Mouse (Mus musculus) C2C12 (cell line): ENCODE data around the gene Olfr1180. TPM values are rescaled to one million over a fixed set of nuclear protein-coding genes. Genes with fewer than 3 reads are reported as not detected.
"Not testable (repeated sequence)": the region's sequence is repeated elsewhere in the genome, so short reads cannot be mapped to it uniquely, and the experiment has no call there.

ENCODE experiments used
- H3K27me3 ChIP-seq: one replicate; pipeline ENCODE4 v1.6.1; 2011; ENCODE audit not compliant: control insufficient read depth, insufficient read depth, insufficient read length
- H3K36me3 ChIP-seq: one replicate; pipeline ENCODE4 v1.6.1; 2011; ENCODE audit not compliant: control insufficient read depth, insufficient read depth
- H3K4me3 ChIP-seq: one replicate; pipeline ENCODE4 v1.5.1; 2011; ENCODE audit warnings: mild to moderate bottlenecking, control low read depth; ENCODE audit not compliant: poor library complexity, insufficient read depth, severe bottlenecking
- H3K79me2 ChIP-seq: one replicate; pipeline ENCODE4 v1.6.1; 2011; ENCODE audit not compliant: control insufficient read depth, insufficient read depth
- H3K79me3 ChIP-seq: one replicate; pipeline ENCODE4 v1.6.1; 2011; ENCODE audit warnings: low read depth, control low read depth
- H3ac ChIP-seq: one replicate; pipeline ENCODE3; 2011; ENCODE audit warnings: low read depth; ENCODE audit not compliant: control insufficient read depth, insufficient read length
- CEBPB ChIP-seq: IDR thresholded peaks from one replicate; pipeline ENCODE4 v1.6.1; 2011; ENCODE audit warnings: low read depth, mild to moderate bottlenecking, control low read depth, moderate library complexity
- CTCF ChIP-seq: IDR thresholded peaks from one replicate; pipeline ENCODE4 v1.5.1; 2011; ENCODE audit not compliant: control insufficient read depth, insufficient read depth, insufficient read length
- FOSL1 ChIP-seq: IDR thresholded peaks from one replicate; pipeline ENCODE4 v1.8.0; 2011; ENCODE audit warnings: mild to moderate bottlenecking, low read length; ENCODE audit not compliant: poor library complexity, insufficient read depth, severe bottlenecking
- MAX ChIP-seq: IDR thresholded peaks from one replicate; pipeline ENCODE4 v1.6.1; 2011; ENCODE audit warnings: mild to moderate bottlenecking, control low read depth
- MYOD1 ChIP-seq: IDR thresholded peaks from one replicate; pipeline ENCODE4 v1.6.1; 2011; ENCODE audit warnings: low read depth; ENCODE audit not compliant: control insufficient read depth, insufficient read length
- MYOG ChIP-seq: IDR thresholded peaks from one replicate; pipeline ENCODE4 v1.6.1; 2011; ENCODE audit not compliant: control insufficient read depth, insufficient read length; ENCODE audit errors: extremely low read depth
- USF1 ChIP-seq: IDR thresholded peaks from one replicate; pipeline ENCODE4 v1.6.1; 2011; ENCODE audit warnings: low read depth, mild to moderate bottlenecking, control low read depth, moderate library complexity
- long read RNA-seq, 2 experiments: library from polyadenylated mRNA; unstranded; transcript quantifications; one replicate each; pipeline ENCODE4 v2.0.0; 2019 to 2020
- polyA plus RNA-seq: library from polyadenylated mRNA; unstranded; fragments of >200 nt; fragmentation: generic; extraction: Trizol; gene quantifications from one replicate; pipeline ENCODE4 v1.2.1, GENCODE M21; 2012; ENCODE audit warnings: missing spikeins

Olfr1180 gene
- polyA plus RNA-seq: not detected
- long read RNA-seq, experiment 1: 0 reads
- long read RNA-seq, experiment 2: 0 reads

DNA sequence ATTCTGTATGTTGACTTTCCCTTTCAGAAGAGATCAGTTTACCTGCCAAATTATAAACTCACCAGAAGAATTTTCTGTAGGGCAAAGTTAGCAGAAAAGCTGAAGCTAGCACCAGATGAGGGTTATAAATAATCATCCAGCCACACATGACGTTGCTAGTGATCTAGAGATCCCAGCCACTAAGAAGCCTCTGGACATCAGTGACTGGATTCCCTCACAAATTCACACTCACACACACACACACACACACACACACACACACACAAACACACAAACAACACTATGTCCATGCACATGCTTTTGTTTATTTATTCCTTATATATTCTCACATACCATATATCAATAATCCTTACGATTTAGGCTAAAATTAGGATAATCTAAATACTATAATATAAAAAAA is at the start of gene Olfr1180:
Gene Olfr1180, minus strand, starts transcription at position 101 of the 400 bp plus-strand sequence.
- H3K79me2 ChIP-seq: no peaks in the 10 kb centered on the region
- H3ac ChIP-seq: no peak within 1 kb of the TSS
- H3K79me3 ChIP-seq: no peaks in the 10 kb centered on the region
- no peak within 1 kb of the TSS for H3K4me3 ChIP-seq
- no peak for TF ChIP-seq MAX
- TF ChIP-seq CTCF: no peak
- TF ChIP-seq CEBPB: no peak
- no peaks in the 10 kb centered on the region for H3K36me3 ChIP-seq
- no peaks in the 10 kb centered on the region for H3K27me3 ChIP-seq

GRCm38 (mm10) chr2:88454567-88454966 is 35.6 kb upstream of the Olfr1180 start, which contains the start of gene Olfr1183:
TSS of gene Olfr1183 (plus strand) at chr2:88454867.
- H3K4me3 ChIP-seq, H3K79me3 ChIP-seq, H3K79me2 ChIP-seq, H3K36me3 ChIP-seq, H3K27me3 ChIP-seq, H3ac ChIP-seq: not testable (repeated sequence)

GRCm38 (mm10) chr2:88449031-88449430 is 30.1 kb upstream of the Olfr1180 start, which contains the start of gene Gm13757:
TSS of gene Gm13757 (minus strand) at chr2:88449131.
- Histone ChIP-seq H3K4me3 (no peak within 1 kb of the TSS), H3K79me3 (no peaks in the 10 kb centered on the region), H3K79me2 (no peaks in the 10 kb centered on the region), H3ac (no peak within 1 kb of the TSS), H3K27me3 (no peaks in the 10 kb centered on the region), H3K36me3 (no peaks in the 10 kb centered on the region)
- TF ChIP-seq MYOG: no peak
- TF ChIP-seq CTCF: no peak
- TF ChIP-seq CEBPB: no peak
- TF ChIP-seq USF1: no peak
- TF ChIP-seq FOSL1: no peak
- TF ChIP-seq MYOD1: no peak
- no peak for TF ChIP-seq MAX

DNA sequence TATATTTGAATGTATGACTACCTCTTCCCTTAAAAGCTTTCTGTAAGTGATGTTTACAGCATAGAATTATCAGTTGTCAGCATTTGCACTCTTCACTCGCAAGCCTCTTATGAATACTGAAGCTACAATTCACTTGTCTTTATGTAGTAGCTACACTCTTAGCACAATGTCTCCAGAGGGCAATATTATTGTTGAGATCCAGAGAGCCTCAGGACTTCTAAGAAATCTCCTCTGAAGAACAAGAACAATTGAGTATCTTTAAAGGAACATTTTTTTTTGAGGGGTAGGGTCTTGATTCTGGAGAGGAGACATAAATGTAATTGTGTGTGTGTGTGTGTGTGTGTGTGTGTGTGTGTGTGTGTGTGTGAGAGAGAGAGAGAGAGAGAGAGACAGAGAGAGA is 7.1 kb upstream of the Olfr1180 start, which contains the start of gene Olfr1181:
Gene Olfr1181, minus strand, starts transcription at position 101 of the 400 bp plus-strand sequence.
- no peak within 1 kb of the TSS for H3ac ChIP-seq
- no peaks in the 10 kb centered on the region for H3K36me3 ChIP-seq
- H3K79me2 ChIP-seq: no peaks in the 10 kb centered on the region
- no peak within 1 kb of the TSS for H3K4me3 ChIP-seq
- H3K27me3 ChIP-seq: no peaks in the 10 kb centered on the region
- TF ChIP-seq USF1 (no peak), FOSL1 (no peak), MAX (no peak), CEBPB (no peak), MYOD1 (no peak), CTCF (no peak), MYOG (no peak)
- H3K79me3 ChIP-seq: no peaks in the 10 kb centered on the region

DNA sequence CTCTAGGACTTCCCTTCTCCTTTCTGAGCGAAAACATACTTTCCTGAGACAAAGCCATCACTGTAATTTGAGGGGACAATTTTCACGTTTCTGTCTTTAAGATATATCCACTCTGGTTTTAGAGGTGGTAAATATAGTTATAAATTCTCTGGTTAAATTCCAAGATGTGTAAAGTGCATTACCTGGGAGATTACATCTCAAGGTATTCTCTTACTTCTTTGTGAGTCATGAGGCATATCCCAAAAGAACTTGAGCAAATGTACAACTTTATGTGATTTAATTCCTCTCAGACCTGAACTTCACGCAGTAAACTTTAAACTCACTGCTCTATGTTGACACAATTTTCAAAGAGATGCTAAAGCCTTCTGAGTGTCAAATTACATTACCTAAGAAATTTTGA is 12.6 kb downstream of the Olfr1180 start, which contains the start of gene Olfr1179:
Gene Olfr1179, minus strand, starts transcription at position 101 of the 400 bp plus-strand sequence.
- no peak within 1 kb of the TSS for H3ac ChIP-seq
- H3K27me3 ChIP-seq: no peaks in the 10 kb centered on the region
- no peaks in the 10 kb centered on the region for H3K79me3 ChIP-seq
- no peaks in the 10 kb centered on the region for H3K79me2 ChIP-seq
- no peaks in the 10 kb centered on the region for H3K36me3 ChIP-seq
- H3K4me3 ChIP-seq: no peak within 1 kb of the TSS
- TF ChIP-seq MYOG (no peak), FOSL1 (no peak), MAX (no peak), MYOD1 (no peak), CTCF (no peak), CEBPB (no peak), USF1 (no peak)

DNA sequence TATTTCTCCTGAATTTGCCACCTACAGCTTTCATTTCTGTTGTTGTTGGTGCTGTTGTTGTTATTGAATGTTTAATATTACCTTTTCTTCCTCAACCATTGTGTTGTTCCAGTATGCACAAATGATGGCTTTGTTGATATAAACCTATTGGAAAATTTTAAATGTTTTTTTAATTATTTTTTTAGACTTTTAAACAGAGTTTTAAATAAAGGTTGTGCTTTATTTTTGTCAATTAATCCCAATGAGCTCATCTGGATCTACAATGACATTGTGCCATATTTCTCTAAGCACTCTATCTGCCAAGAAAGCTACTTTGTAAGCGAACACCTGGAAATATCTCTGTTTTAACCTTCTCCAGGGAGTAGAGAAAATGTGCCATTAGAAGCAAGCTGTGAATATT is 32.2 kb downstream of the Olfr1180 start, which contains the start of gene Olfr1178:
Gene Olfr1178, plus strand, starts transcription at position 301 of the 400 bp plus-strand sequence.
- no peak within 1 kb of the TSS for H3ac ChIP-seq

More for the DNA sequence above, 32.2 kb downstream of the Olfr1180 start, which contains the start of gene Olfr1178:
- no peak for TF ChIP-seq MYOD1
- no peak for TF ChIP-seq MAX
- TF ChIP-seq CTCF: no peak
- TF ChIP-seq FOSL1: no peak
- no peak for TF ChIP-seq USF1
- TF ChIP-seq CEBPB: no peak
- no peak for TF ChIP-seq MYOG
- Histone ChIP-seq H3K4me3 (no peak within 1 kb of the TSS), H3K79me2 (no peaks in the 10 kb centered on the region), H3K27me3 (no peaks in the 10 kb centered on the region), H3K36me3 (no peaks in the 10 kb centered on the region), H3K79me3 (no peaks in the 10 kb centered on the region)

Other genes with a start within 250 kb of the Olfr1180 start
- not detected for gene Olfr1168, start 237.3 kb downstream of the Olfr1180 start, polyA plus RNA-seq
- not detected for gene Olfr1170, start 190.8 kb downstream of the Olfr1180 start, polyA plus RNA-seq
- gene Olfr1173, start 139.3 kb downstream of the Olfr1180 start, polyA plus RNA-seq: not detected
- gene Olfr1174-ps, start 104.0 kb downstream of the Olfr1180 start, polyA plus RNA-seq: not detected
- gene Olfr1175-ps, start 91.9 kb downstream of the Olfr1180 start, polyA plus RNA-seq: not detected
- gene Olfr1176, start 82.4 kb downstream of the Olfr1180 start, polyA plus RNA-seq: not detected
- gene Olfr1177-ps, start 72.7 kb downstream of the Olfr1180 start, polyA plus RNA-seq: not detected
- not detected for gene Olfr1178, start 32.1 kb downstream of the Olfr1180 start, polyA plus RNA-seq
- not detected for gene Olfr1179, start 12.7 kb downstream of the Olfr1180 start, polyA plus RNA-seq
- gene Olfr1181, start 7.0 kb upstream of the Olfr1180 start, polyA plus RNA-seq: not detected
- not detected for gene Gm13757, start 30.0 kb upstream of the Olfr1180 start, polyA plus RNA-seq
- not detected for gene Olfr1183, start 35.7 kb upstream of the Olfr1180 start, polyA plus RNA-seq
- gene Olfr1184, start 64.4 kb upstream of the Olfr1180 start, polyA plus RNA-seq: not detected
- gene Olfr1185-ps1, start 74.2 kb upstream of the Olfr1180 start, polyA plus RNA-seq: not detected
- gene Olfr1186, start 99.4 kb upstream of the Olfr1180 start, polyA plus RNA-seq: not detected
- gene Olfr1188, start 137.8 kb upstream of the Olfr1180 start, polyA plus RNA-seq: not detected
- not detected for gene Olfr1189, start 167.3 kb upstream of the Olfr1180 start, polyA plus RNA-seq
- not detected for gene Olfr1191-ps1, start 221.4 kb upstream of the Olfr1180 start, polyA plus RNA-seq
- not detected for gene Olfr1192-ps1, start 229.4 kb upstream of the Olfr1180 start, polyA plus RNA-seq